Mouse (Mus musculus) monocyte, adult 5-6 weeks (primary cell): ENCODE data around the gene Nrxn3. TPM values are rescaled to one million over a fixed set of nuclear protein-coding genes. Genes with fewer than 3 reads are reported as not detected.

Experiments used
- ATAC-seq: fragments of 153-309, 156-312 bp; replicated peaks from 2 replicates; pipeline ENCODE4 v1.8.0; 2017; ENCODE audit warnings: mild to moderate bottlenecking; ENCODE audit not compliant: low TSS enrichment, insufficient number of reproducible peaks, severe bottlenecking, poor library complexity, low FRiP score
- total RNA-seq: library from RNA; stranded (forward); fragments of 200-1000, 200-491, 200-594 nt; gene quantifications from 3 replicates; pipeline ENCODE4 v1.2.3, GENCODE M21; 2017

The Nrxn3 gene
- total RNA-seq, 1 experiment from 2014 or later = not detected

GRCm38 (mm10) chr12:89109779-89110335 lies 387.2 kb downstream of the Nrxn3 start:
- no peak for ATAC-seq

- ATAC-seq = no peak
Measured at GRCm38 (mm10) chr12:89128602-89129001, 405.9 kb downstream of the Nrxn3 start.

GRCm38 (mm10) chr12:89129139-89129907 lies 406.6 kb downstream of the Nrxn3 start:
- no peak for ATAC-seq

- ATAC-seq = no peak
Measured at GRCm38 (mm10) chr12:89134333-89134732, 411.7 kb downstream of the Nrxn3 start.

GRCm38 (mm10) chr12:89134774-89135307 lies 412.2 kb downstream of the Nrxn3 start:
- no peak for ATAC-seq

- ATAC-seq = no peak
Measured at GRCm38 (mm10) chr12:89148974-89149411, 426.3 kb downstream of the Nrxn3 start.

GRCm38 (mm10) chr12:89149455-89149854 lies 426.8 kb downstream of the Nrxn3 start:
- ATAC-seq = no peak

- ATAC-seq = no peak
Measured at GRCm38 (mm10) chr12:89156086-89156757, 433.5 kb downstream of the Nrxn3 start.

GRCm38 (mm10) chr12:89159353-89159752 lies 436.7 kb downstream of the Nrxn3 start:
- no peak for ATAC-seq

- no peak for ATAC-seq
Measured at GRCm38 (mm10) chr12:89174306-89175159, 451.9 kb downstream of the Nrxn3 start.

- no peak for ATAC-seq
Measured at GRCm38 (mm10) chr12:89179970-89180666, 457.4 kb downstream of the Nrxn3 start.

GRCm38 (mm10) chr12:89181157-89181561 lies 458.5 kb downstream of the Nrxn3 start:
- no peak for ATAC-seq

GRCm38 (mm10) chr12:89198764-89199525 lies 476.3 kb downstream of the Nrxn3 start:
- ATAC-seq = no peak

GRCm38 (mm10) chr12:89211608-89212007 lies 488.9 kb downstream of the Nrxn3 start:
- ATAC-seq = no peak

- no peak for ATAC-seq
Measured at GRCm38 (mm10) chr12:89239826-89240225, 517.1 kb downstream of the Nrxn3 start.

GRCm38 (mm10) chr12:89241554-89241953 lies 518.9 kb downstream of the Nrxn3 start:
- no peak for ATAC-seq

GRCm38 (mm10) chr12:89242476-89242875 lies 519.8 kb downstream of the Nrxn3 start:
- ATAC-seq = no peak
